Mouse (Mus musculus) limb, embryonic 13.5 days (tissue): Measurements from ENCODE around the gene Prdm15. TPM values are rescaled to one million over a fixed set of nuclear protein-coding genes. Genes with fewer than 3 reads are reported as not detected.
A peak's percentile ranks its signal among the peaks of the same experiment; 100 is the strongest.

Experiments
- ATAC-seq: fragments of 200-750 bp; cut with Nextera tagmentation; 2 replicates; pipeline ENCODE4 v1.8.0; 2017; ENCODE audit warnings: low read depth, moderate number of reproducible peaks, moderate TSS enrichment; ENCODE audit not compliant: low FRiP score
- H3K27ac ChIP-seq: fragments of 300-500 bp; sonication (generic); 2 replicates; pipeline ENCODE4 v1.5.1; 2015; ENCODE audit warnings: inconsistent platforms, mild to moderate bottlenecking, moderate library complexity
- H3K27me3 ChIP-seq: fragments of 300-500 bp; sonication (generic); 2 replicates; pipeline ENCODE4 v1.6.1; 2015; ENCODE audit warnings: mild to moderate bottlenecking, inconsistent platforms
- H3K36me3 ChIP-seq: fragments of 300-500 bp; sonication (generic); 2 replicates; pipeline ENCODE4 v1.6.1; 2015; ENCODE audit warnings: inconsistent platforms, mild to moderate bottlenecking, moderate library complexity
- H3K4me1 ChIP-seq: fragments of 300-500 bp; sonication (generic); 2 replicates; pipeline ENCODE4 v1.6.1; 2015; ENCODE audit warnings: inconsistent platforms
- H3K4me2 ChIP-seq: fragments of 300-500 bp; sonication (generic); replicated peaks from 2 replicates; pipeline ENCODE4 v1.6.1; 2015; ENCODE audit warnings: inconsistent platforms, mild to moderate bottlenecking, moderate library complexity
- H3K4me3 ChIP-seq: fragments of 300-500 bp; sonication (generic); 2 replicates; pipeline ENCODE4 v1.5.1; 2015; ENCODE audit warnings: moderate library complexity, mild to moderate bottlenecking, inconsistent platforms
- H3K9ac ChIP-seq: fragments of 300-500 bp; sonication (generic); 2 replicates; pipeline ENCODE4 v1.6.1; 2015; ENCODE audit warnings: mild to moderate bottlenecking, inconsistent platforms
- H3K9me3 ChIP-seq: fragments of 300-500 bp; sonication (generic); 2 replicates; pipeline ENCODE4 v1.6.1; 2016; ENCODE audit warnings: inconsistent platforms
- WGBS: fragments of 180-500 bp; shearing (Covaris S2); methylation state at CpG from one replicate; pipeline ENCODE4 v1.1.7; 2015; 5-methylcytosine and 5-hydroxymethylcytosine counted together
- polyA plus RNA-seq: library from polyadenylated mRNA; unstranded; fragments of >200 nt; fragmentation: Nextera tagmentation; extraction: Ambion mirVana; gene quantifications from 2 replicates; pipeline ENCODE4 v1.2.1, GENCODE M21; 2015

Prdm15 gene
- polyA plus RNA-seq, 1 experiment from 2014 or later: 12.7 TPM

- no peak for ATAC-seq
- 94% methylated on average over 3 of the region's 3 CpGs for WGBS
- no peak overlapping the region for H3K27ac ChIP-seq
- no peak overlapping the region for H3K9ac ChIP-seq
- H3K4me1 ChIP-seq: no peaks in the 10 kb centered on the region
- peaks cover 98% of the 10 kb centered on the region for H3K36me3 ChIP-seq
- H3K4me2 ChIP-seq: no peak overlapping the region
- H3K27me3 ChIP-seq: no peaks in the 10 kb centered on the region
- H3K4me3 ChIP-seq: no peak overlapping the region
- H3K9me3 ChIP-seq: no peaks in the 10 kb centered on the region
These were observed 42.8 kb downstream of the Prdm15 start for GRCm38 (mm10) chr16:97808881-97809280.

- 93% methylated on average over 3 of the region's 3 CpGs for WGBS
- Histone ChIP-seq H3K4me3 (no peak overlapping the region), H3K27ac (no peak overlapping the region), H3K27me3 (no peaks in the 10 kb centered on the region), H3K4me2 (no peak overlapping the region), H3K4me1 (no peaks in the 10 kb centered on the region), H3K36me3 (peaks cover 93% of the 10 kb centered on the region), H3K9me3 (no peaks in the 10 kb centered on the region), H3K9ac (no peak overlapping the region)
- no peak for ATAC-seq
These were observed 46.0 kb downstream of the Prdm15 start for GRCm38 (mm10) chr16:97805646-97806045.

GRCm38 (mm10) chr16:97804680-97805547 is 46.7 kb downstream of the Prdm15 start:
- no peak overlapping the region for H3K4me3 ChIP-seq
- H3K9me3 ChIP-seq: no peaks in the 10 kb centered on the region
- H3K4me1 ChIP-seq: no peaks in the 10 kb centered on the region
- H3K27ac ChIP-seq: no peak overlapping the region
- no peak overlapping the region for H3K9ac ChIP-seq
- H3K27me3 ChIP-seq: no peaks in the 10 kb centered on the region
- H3K4me2 ChIP-seq: no peak overlapping the region
- peaks cover 93% of the 10 kb centered on the region for H3K36me3 ChIP-seq
- whole genome bisulfite sequencing: 78% methylated on average over 7 of the region's 7 CpGs
- no peak; the same call in 1 of the 2 replicates for ATAC-seq

GRCm38 (mm10) chr16:97797950-97798869 is 53.4 kb downstream of the Prdm15 start:
- Histone ChIP-seq H3K36me3 (peaks cover 92% of the 10 kb centered on the region), H3K9me3 (no peaks in the 10 kb centered on the region)
- no peak for ATAC-seq

GRCm38 (mm10) chr16:97797212-97797611 is 54.4 kb downstream of the Prdm15 start:
- no peak for ATAC-seq

More at GRCm38 (mm10) chr16:97797950-97798869, 53.4 kb downstream of the Prdm15 start:
- Histone ChIP-seq H3K4me3 (no peak overlapping the region), H3K27ac (no peak overlapping the region), H3K4me1 (no peaks in the 10 kb centered on the region), H3K9ac (no peak overlapping the region), H3K4me2 (no peak overlapping the region), H3K27me3 (no peaks in the 10 kb centered on the region)
- 90% methylated on average over 7 of the region's 7 CpGs for WGBS

GRCm38 (mm10) chr16:97794256-97794655 is 57.4 kb downstream of the Prdm15 start:
- H3K9ac ChIP-seq: no peak overlapping the region
- H3K4me2 ChIP-seq: no peak overlapping the region
- H3K4me3 ChIP-seq: no peak overlapping the region
- H3K9me3 ChIP-seq: no peaks in the 10 kb centered on the region
- no peaks in the 10 kb centered on the region for H3K27me3 ChIP-seq
- H3K36me3 ChIP-seq: peaks cover 74% of the 10 kb centered on the region
- ATAC-seq: no peak
- no peak overlapping the region for H3K27ac ChIP-seq
- WGBS: 91% methylated on average over 6 of the region's 6 CpGs
- no peaks in the 10 kb centered on the region for H3K4me1 ChIP-seq

More at GRCm38 (mm10) chr16:97797212-97797611, 54.4 kb downstream of the Prdm15 start:
- WGBS: 93% methylated on average over 3 of the region's 3 CpGs
- Histone ChIP-seq H3K4me1 (no peaks in the 10 kb centered on the region), H3K4me2 (no peak overlapping the region), H3K9ac (no peak overlapping the region), H3K27ac (no peak overlapping the region), H3K4me3 (no peak overlapping the region), H3K9me3 (no peaks in the 10 kb centered on the region), H3K36me3 (peaks cover 92% of the 10 kb centered on the region), H3K27me3 (no peaks in the 10 kb centered on the region)

- no peaks in the 10 kb centered on the region for H3K27me3 ChIP-seq
- no peak overlapping the region for H3K4me2 ChIP-seq
- no peak overlapping the region for H3K4me3 ChIP-seq
- peaks cover 3% of the 10 kb centered on the region; the same call in 1 of the 2 replicates for H3K4me1 ChIP-seq
- no peak for ATAC-seq
- H3K9ac ChIP-seq: no peak overlapping the region
- no peak overlapping the region for H3K27ac ChIP-seq
- no peaks in the 10 kb centered on the region for H3K36me3 ChIP-seq
- WGBS: 78% methylated on average over 5 of the region's 5 CpGs
- no peaks in the 10 kb centered on the region for H3K9me3 ChIP-seq
These were observed 68.6 kb downstream of the Prdm15 start for GRCm38 (mm10) chr16:97783057-97783456.

- Histone ChIP-seq H3K4me2 (peak overlapping the region; percentile 46), H3K27ac (no peak overlapping the region), H3K9ac (no peak overlapping the region), H3K4me3 (peak overlapping the region; percentile 15; the same call in 1 of the 2 replicates), H3K9me3 (no peaks in the 10 kb centered on the region), H3K4me1 (peaks cover 3% of the 10 kb centered on the region; the same call in 1 of the 2 replicates), H3K36me3 (no peaks in the 10 kb centered on the region), H3K27me3 (no peaks in the 10 kb centered on the region)
- WGBS: 29% methylated on average over 15 of the region's 15 CpGs
- ATAC-seq: 0 out of 2 replicates have a peak, but pooled peaks have one; percentile 40
These were observed 73.2 kb downstream of the Prdm15 start for GRCm38 (mm10) chr16:97778353-97779025.

- H3K9me3 ChIP-seq: no peaks in the 10 kb centered on the region
- WGBS: 24% methylated on average over 3 of the region's 3 CpGs
- H3K4me1 ChIP-seq: peaks cover 16% of the 10 kb centered on the region
- no peak overlapping the region for H3K9ac ChIP-seq
- no peak overlapping the region for H3K4me2 ChIP-seq
- H3K36me3 ChIP-seq: no peaks in the 10 kb centered on the region
- H3K4me3 ChIP-seq: no peak overlapping the region
- H3K27me3 ChIP-seq: peaks cover 57% of the 10 kb centered on the region
- ATAC-seq: no peak
- no peak overlapping the region for H3K27ac ChIP-seq
These were observed 85.1 kb downstream of the Prdm15 start for GRCm38 (mm10) chr16:97766501-97766900.

GRCm38 (mm10) chr16:97764626-97765025 is 87.0 kb downstream of the Prdm15 start:
- ATAC-seq: no peak
- Histone ChIP-seq H3K27ac (no peak overlapping the region), H3K27me3 (peaks cover 67% of the 10 kb centered on the region), H3K4me1 (peaks cover 16% of the 10 kb centered on the region), H3K4me3 (no peak overlapping the region), H3K9me3 (no peaks in the 10 kb centered on the region), H3K36me3 (no peaks in the 10 kb centered on the region), H3K9ac (no peak overlapping the region), H3K4me2 (no peak overlapping the region)
- 64% methylated on average over 2 of the region's 2 CpGs for WGBS

GRCm38 (mm10) chr16:97763990-97764340 is 87.7 kb downstream of the Prdm15 start:
- H3K4me1 ChIP-seq: peaks cover 16% of the 10 kb centered on the region
- no peaks in the 10 kb centered on the region for H3K9me3 ChIP-seq
- peak overlapping the region; percentile 78 for H3K4me2 ChIP-seq
- H3K9ac ChIP-seq: no peak overlapping the region
- WGBS: 7% methylated on average over 13 of the region's 13 CpGs
- peak overlapping the region; percentile 49 for H3K4me3 ChIP-seq
- no peak for ATAC-seq
- peaks cover 70% of the 10 kb centered on the region for H3K27me3 ChIP-seq
- H3K27ac ChIP-seq: no peak overlapping the region
- H3K36me3 ChIP-seq: no peaks in the 10 kb centered on the region
